Mouse (Mus musculus) MEL (cell line): ENCODE measurements at regions not wholly inside any gene's neighbourhood (a gene's known extent, or its start where the extent isn't known, plus 50 kb on each side); places are given as distances from the start of the nearest gene placed in this dataset.

Experiments
- DNase-seq: peaks from one replicate; pipeline ENCODE4 v3.0.0; 2011; ENCODE audit warnings: low read depth, low spot score
- H3K27ac ChIP-seq: 2 replicates; pipeline ENCODE4 v1.5.1; 2012; ENCODE audit warnings: low read depth, mild to moderate bottlenecking, control low read depth, low read length, moderate library complexity; ENCODE audit not compliant: control insufficient read depth
- H3K27me3 ChIP-seq, 2 experiments: fragments of 150-350 bp in 1 of 2; sonication (generic) in 1 of 2; 2 replicates each; pipeline ENCODE4 v1.6.1; 2012; ENCODE audit warnings: low read length in 2 of 2, mild to moderate bottlenecking in 2 of 2, improper control_type of control experiment in 1 of 2, moderate library complexity in 1 of 2; ENCODE audit not compliant: insufficient read depth in 2 of 2, control insufficient read depth in 1 of 2
- H3K36me3 ChIP-seq, 2 experiments: 2 replicates each; pipeline ENCODE4 v1.6.1; 2012 to 2014; ENCODE audit warnings: low read length in 2 of 2, improper control_type of control experiment in 1 of 2, inconsistent platforms in 1 of 2, mild to moderate bottlenecking in 1 of 2; ENCODE audit not compliant: insufficient read depth in 2 of 2, control insufficient read depth in 1 of 2
- H3K4me1 ChIP-seq, 2 experiments: fragments of 150-350 bp in 1 of 2; sonication (generic) in 1 of 2; 2 replicates each; pipeline ENCODE4 v1.6.1; 2012; ENCODE audit warnings: low read length in 2 of 2, improper control_type of control experiment in 1 of 2, mild to moderate bottlenecking in 1 of 2; ENCODE audit not compliant: insufficient read depth in 2 of 2, control insufficient read depth in 1 of 2
- H3K4me3 ChIP-seq, 2 experiments: fragments of 150-350 bp in 1 of 2; sonication (generic) in 1 of 2; 2 replicates each; pipeline ENCODE4 v1.5.1; 2012; ENCODE audit warnings: low read depth in 2 of 2, low read length in 2 of 2, mild to moderate bottlenecking in 2 of 2, moderate library complexity in 2 of 2, control low read depth in 1 of 2, improper control_type of control experiment in 1 of 2; ENCODE audit not compliant: control insufficient read depth in 1 of 2, insufficient read depth in 1 of 2
- H3K79me2 ChIP-seq: 2 replicates; pipeline ENCODE4 v1.6.1; 2012; ENCODE audit warnings: mild to moderate bottlenecking, low read length, moderate library complexity; ENCODE audit not compliant: control insufficient read depth, poor library complexity, insufficient read depth
- H3K9ac ChIP-seq: 2 replicates; pipeline ENCODE4 v1.6.1; 2012; ENCODE audit warnings: low read depth, mild to moderate bottlenecking, control low read depth, low read length, moderate library complexity; ENCODE audit not compliant: control insufficient read depth, poor library complexity, severe bottlenecking
- H3K9me3 ChIP-seq: fragments of 150-350 bp; sonication (generic); replicated peaks from 2 replicates; pipeline ENCODE4 v1.6.1; 2012; ENCODE audit warnings: mild to moderate bottlenecking, low read length, improper control_type of control experiment, moderate library complexity; ENCODE audit not compliant: insufficient read depth
- BHLHE40 ChIP-seq: IDR thresholded peaks from 2 replicates; pipeline ENCODE4 v1.6.1; 2012; ENCODE audit warnings: low read depth, mild to moderate bottlenecking, inconsistent platforms, low read length, improper control_type of control experiment, borderline replicate concordance
- CHD1 ChIP-seq: IDR thresholded peaks from 2 replicates; pipeline ENCODE4 v1.6.1; 2012; ENCODE audit warnings: low read depth, mild to moderate bottlenecking, inconsistent platforms, low read length, improper control_type of control experiment
- CHD2 ChIP-seq: IDR thresholded peaks from 2 replicates; pipeline ENCODE4 v1.6.1; 2011; ENCODE audit warnings: low read length, improper control_type of control experiment
- CTCF ChIP-seq, 3 experiments: IDR thresholded peaks in 2 of 3; conservative IDR thresholded peaks in 1 of 3; 2 replicates each; pipeline ENCODE4 v1.5.1; 2011 to 2012; ENCODE audit warnings: low read length in 3 of 3, low read depth in 2 of 3, mild to moderate bottlenecking in 2 of 3, improper control_type of control experiment in 1 of 3, inconsistent platforms in 1 of 3, mixed read lengths in 1 of 3, moderate library complexity in 1 of 3; ENCODE audit not compliant: control insufficient read depth in 1 of 3, insufficient read depth in 1 of 3, poor library complexity in 1 of 3, severe bottlenecking in 1 of 3
- E2F4 ChIP-seq: IDR thresholded peaks from 2 replicates; pipeline ENCODE4 v1.6.1; 2011; ENCODE audit warnings: low read depth, low read length, improper control_type of control experiment, borderline replicate concordance
- ELF1 ChIP-seq: IDR thresholded peaks from 2 replicates; pipeline ENCODE4 v1.6.1; 2014; ENCODE audit warnings: low read depth, mild to moderate bottlenecking, inconsistent platforms, low read length, improper control_type of control experiment, moderate library complexity
- EP300 ChIP-seq, 2 experiments: IDR thresholded peaks; 2 replicates each; pipeline ENCODE4 v1.6.1; 2011; ENCODE audit warnings: improper control_type of control experiment in 2 of 2, low read length in 2 of 2, low read depth in 1 of 2, mild to moderate bottlenecking in 1 of 2
- ETS1 ChIP-seq: IDR thresholded peaks from 2 replicates; pipeline ENCODE4 v1.6.1; 2012; ENCODE audit warnings: low read depth, mild to moderate bottlenecking, inconsistent platforms, low read length, improper control_type of control experiment, moderate library complexity
- GABPA ChIP-seq: IDR thresholded peaks from 2 replicates; pipeline ENCODE4 v1.6.1; 2012; ENCODE audit warnings: low read depth, mild to moderate bottlenecking, inconsistent platforms, low read length, improper control_type of control experiment, moderate library complexity
- GATA1 ChIP-seq: IDR thresholded peaks from 2 replicates; pipeline ENCODE4 v1.6.1; 2011; ENCODE audit warnings: low read depth, low read length, improper control_type of control experiment
- HCFC1 ChIP-seq: IDR thresholded peaks from 2 replicates; pipeline ENCODE4 v1.6.1; 2012; ENCODE audit warnings: low read depth, mild to moderate bottlenecking, inconsistent platforms, low read length, improper control_type of control experiment, moderate library complexity
- JUND ChIP-seq: IDR thresholded peaks from 2 replicates; pipeline ENCODE4 v1.6.1; 2011; ENCODE audit warnings: low read depth, mild to moderate bottlenecking, improper control_type of control experiment, low read length
- KAT2A ChIP-seq: conservative IDR thresholded peaks from 2 replicates; pipeline ENCODE4 v1.6.1; 2012; ENCODE audit warnings: low read depth, low read length, improper control_type of control experiment, inconsistent platforms
- MAFK ChIP-seq: IDR thresholded peaks from 2 replicates; pipeline ENCODE4 v1.6.1; 2011; ENCODE audit warnings: low read depth, mild to moderate bottlenecking, low read length, improper control_type of control experiment, borderline replicate concordance
- MAX ChIP-seq: IDR thresholded peaks from 2 replicates; pipeline ENCODE4 v1.6.1; 2011; ENCODE audit warnings: low read length, improper control_type of control experiment
- MAZ ChIP-seq: IDR thresholded peaks from 2 replicates; pipeline ENCODE4 v1.6.1; 2012; ENCODE audit warnings: low read depth, mild to moderate bottlenecking, inconsistent platforms, low read length, improper control_type of control experiment
- MEF2A ChIP-seq: IDR thresholded peaks from 2 replicates; pipeline ENCODE4 v1.6.1; 2014; ENCODE audit warnings: low read depth, mild to moderate bottlenecking, inconsistent platforms, low read length, improper control_type of control experiment; ENCODE audit not compliant: poor library complexity, insufficient replicate concordance, severe bottlenecking; ENCODE audit errors: extremely low read depth
- MXI1 ChIP-seq: IDR thresholded peaks from 2 replicates; pipeline ENCODE4 v1.6.1; 2011; ENCODE audit warnings: mild to moderate bottlenecking, low read depth, low read length, improper control_type of control experiment
- MYB ChIP-seq: IDR thresholded peaks from 2 replicates; pipeline ENCODE4 v1.6.1; 2011; ENCODE audit warnings: mild to moderate bottlenecking, low read depth, low read length, improper control_type of control experiment
- MYC ChIP-seq: IDR thresholded peaks from 2 replicates; pipeline ENCODE4 v1.6.1; 2011; ENCODE audit warnings: low read depth, mild to moderate bottlenecking, low read length, improper control_type of control experiment, moderate library complexity
- NELFE ChIP-seq: IDR thresholded peaks from 2 replicates; pipeline ENCODE4 v1.6.1; 2011; ENCODE audit warnings: low read depth, low read length, improper control_type of control experiment
- NRF1 ChIP-seq: IDR thresholded peaks from 2 replicates; pipeline ENCODE4 v1.6.1; 2014; ENCODE audit warnings: low read depth, mild to moderate bottlenecking, inconsistent platforms, low read length, improper control_type of control experiment, moderate library complexity; ENCODE audit not compliant: poor library complexity, insufficient read depth, severe bottlenecking
- POLR2A ChIP-seq, 2 experiments: IDR thresholded peaks; 2 replicates each; pipeline ENCODE4 v1.6.1; 2011 to 2012; ENCODE audit warnings: low read length in 2 of 2, mild to moderate bottlenecking in 2 of 2, control low read depth in 1 of 2, improper control_type of control experiment in 1 of 2, low read depth in 1 of 2, moderate library complexity in 1 of 2; ENCODE audit not compliant: control insufficient read depth in 1 of 2, insufficient read depth in 1 of 2, poor library complexity in 1 of 2
- POLR2AphosphoS2 ChIP-seq: IDR thresholded peaks from 2 replicates; pipeline ENCODE4 v1.6.1; 2011; ENCODE audit warnings: low read length, improper control_type of control experiment
- POLR2AphosphoS5 ChIP-seq: IDR thresholded peaks from 2 replicates; pipeline ENCODE4 v1.6.1; 2012; ENCODE audit warnings: low read depth, borderline replicate concordance, mild to moderate bottlenecking, inconsistent platforms, low read length, moderate library complexity, mixed read lengths
- RAD21 ChIP-seq: IDR thresholded peaks from 2 replicates; pipeline ENCODE4 v1.6.1; 2011; ENCODE audit warnings: mild to moderate bottlenecking, low read depth, low read length, improper control_type of control experiment
- RCOR1 ChIP-seq: IDR thresholded peaks from 2 replicates; pipeline ENCODE4 v1.6.1; 2012; ENCODE audit warnings: low read depth, mild to moderate bottlenecking, inconsistent platforms, low read length, improper control_type of control experiment
- SIN3A ChIP-seq: IDR thresholded peaks from 2 replicates; pipeline ENCODE4 v1.6.1; 2012; ENCODE audit warnings: low read length, improper control_type of control experiment, inconsistent platforms
- SMC3 ChIP-seq: IDR thresholded peaks from 2 replicates; pipeline ENCODE4 v1.6.1; 2011; ENCODE audit warnings: low read depth, low read length, improper control_type of control experiment
- TAL1 ChIP-seq: IDR thresholded peaks from 2 replicates; pipeline ENCODE4 v1.6.1; 2012; ENCODE audit warnings: mild to moderate bottlenecking, inconsistent platforms, low read length, moderate library complexity, mixed read lengths
- TBP ChIP-seq: IDR thresholded peaks from 2 replicates; pipeline ENCODE4 v1.8.0; 2011; ENCODE audit warnings: low read depth, low read length, improper control_type of control experiment
- TCF12 ChIP-seq: IDR thresholded peaks from 2 replicates; pipeline ENCODE4 v1.6.1; 2014; ENCODE audit warnings: low read depth, mild to moderate bottlenecking, inconsistent platforms, low read length, improper control_type of control experiment, moderate library complexity
- UBTF ChIP-seq: IDR thresholded peaks from 2 replicates; pipeline ENCODE4 v1.6.1; 2012; ENCODE audit warnings: low read depth, mild to moderate bottlenecking, inconsistent platforms, low read length, improper control_type of control experiment, moderate library complexity, borderline replicate concordance; ENCODE audit not compliant: insufficient read depth
- USF1 ChIP-seq: IDR thresholded peaks from 2 replicates; pipeline ENCODE4 v1.6.1; 2014; ENCODE audit warnings: low read depth, mild to moderate bottlenecking, inconsistent platforms, low read length, improper control_type of control experiment, moderate library complexity
- USF2 ChIP-seq, 2 experiments: IDR thresholded peaks; 2 replicates each; pipeline ENCODE4 v1.6.1; 2011 to 2012; ENCODE audit warnings: improper control_type of control experiment in 2 of 2, low read length in 2 of 2, borderline replicate concordance in 1 of 2, inconsistent platforms in 1 of 2, low read depth in 1 of 2, mild to moderate bottlenecking in 1 of 2; ENCODE audit not compliant: insufficient read depth in 1 of 2
- ZKSCAN1 ChIP-seq: IDR thresholded peaks from 2 replicates; pipeline ENCODE4 v1.6.1; 2012; ENCODE audit warnings: low read depth, mild to moderate bottlenecking, inconsistent platforms, low read length, improper control_type of control experiment, moderate library complexity
- ZMIZ1 ChIP-seq: IDR thresholded peaks from 2 replicates; pipeline ENCODE4 v1.6.1; 2012; ENCODE audit warnings: low read depth, mild to moderate bottlenecking, inconsistent platforms, low read length, improper control_type of control experiment, moderate library complexity
- ZNF384 ChIP-seq: IDR thresholded peaks from 2 replicates; pipeline ENCODE4 v1.6.1; 2012; ENCODE audit warnings: low read depth, mild to moderate bottlenecking, inconsistent platforms, low read length, improper control_type of control experiment

GRCm38 (mm10) chr5:107054900-107055452 lies 90.9 kb downstream of the Cdc7 start:
- H3K79me2 ChIP-seq, result no peaks in the 10 kb centered on the region
- H3K36me3 ChIP-seq, result peaks cover 0 to 2% of the 10 kb centered on the region in 2 experiments; a peak in 1 of 4 replicates
- H3K9ac ChIP-seq, result no peak overlapping the region
- H3K9me3 ChIP-seq, result no peaks in the 10 kb centered on the region
- H3K4me3 ChIP-seq, result no peak overlapping the region
- H3K4me1 ChIP-seq, result no peaks in the 10 kb centered on the region
- H3K27ac ChIP-seq, result no peak overlapping the region
- peak; percentile 41 for DNase-seq
- no peaks in the 10 kb centered on the region for H3K27me3 ChIP-seq
- no peak for TF ChIP-seq POLR2AphosphoS2
- TF ChIP-seq E2F4, result no peak
- no peak for TF ChIP-seq MAFK
- TF ChIP-seq USF2 (IDR thresholded peaks at IDR 0.05; ENCODE audit: borderline replicate concordance in 1 of 2, insufficient read depth in 1 of 2, low read depth in 1 of 2, low read length in 2 of 2), result no peak
- peak; percentile 64 for TF ChIP-seq TCF12
- no peak for TF ChIP-seq JUND
- TF ChIP-seq RAD21, result no peak
- TF ChIP-seq MYC, result peak; percentile 49; the same call in 1 of the 2 replicates
- peak; percentile 55 for TF ChIP-seq ETS1
- no peak for TF ChIP-seq TAL1
- TF ChIP-seq ELF1, result no peak
- 0 out of 2 replicates have a peak, but pooled peaks have one; percentile 32 for TF ChIP-seq MXI1
- no peak for TF ChIP-seq MEF2A
- TF ChIP-seq ZNF384, result no peak
- TF ChIP-seq CTCF (IDR thresholded peaks at IDR 0.05 in 2 of 3, conservative IDR thresholded peaks at IDR 0.05 in 1 of 3; ENCODE audit: control insufficient read depth in 1 of 3, insufficient read depth in 1 of 3, low read depth in 2 of 3, low read length in 3 of 3, poor library complexity in 1 of 3, severe bottlenecking in 1 of 3), result no peak
- TF ChIP-seq USF1, result peak; percentile 72
- peak in 1 of 2 experiments; percentile 49; a peak in 2 of 4 replicates for TF ChIP-seq EP300 (IDR thresholded peaks at IDR 0.05; ENCODE audit: low read depth in 1 of 2, low read length in 2 of 2)
- no peak for TF ChIP-seq MAZ
- TF ChIP-seq MAX, result peak; percentile 66
- peak; percentile 39; the same call in 1 of the 2 replicates for TF ChIP-seq SIN3A
- no peak for TF ChIP-seq SMC3
- TF ChIP-seq RCOR1, result peak; percentile 65
- TF ChIP-seq HCFC1, result no peak
- TF ChIP-seq TBP, result no peak
- TF ChIP-seq CHD1, result no peak
- no peak for TF ChIP-seq POLR2AphosphoS5
- TF ChIP-seq ZKSCAN1, result no peak
- no peak for TF ChIP-seq MYB
- peak; percentile 56 for TF ChIP-seq GATA1
- TF ChIP-seq UBTF, result no peak
- TF ChIP-seq NRF1, result no peak
- no peak for TF ChIP-seq ZMIZ1
- no peak for TF ChIP-seq BHLHE40
- no peak for TF ChIP-seq GABPA
- TF ChIP-seq KAT2A, result no peak
- no peak for TF ChIP-seq NELFE
- TF ChIP-seq POLR2A (IDR thresholded peaks at IDR 0.05; ENCODE audit: control insufficient read depth in 1 of 2, insufficient read depth in 1 of 2, low read depth in 1 of 2, low read length in 2 of 2, poor library complexity in 1 of 2), result no peak
- TF ChIP-seq CHD2, result no peak
